Mouse (Mus musculus) cerebellum, adult 9-11 months (tissue): ENCODE measurements at regions not wholly inside any gene's neighbourhood (a gene's known extent, or its start where the extent isn't known, plus 50 kb on each side); places are given as distances from the start of the nearest gene placed in this dataset.
A peak's percentile ranks its signal among the peaks of the same experiment; 100 is the strongest.

Experiments used
- DNase-seq: peaks from one replicate; pipeline ENCODE4 v3.0.0; 2022

- DNase-seq = no peak
These were observed 152.0 kb upstream of the Gjb5 start for GRCm38 (mm10) chr4:127509936-127510335.

- DNase-seq = no peak
These were observed 144.6 kb upstream of the Gjb5 start for GRCm38 (mm10) chr4:127502621-127503020.

- peak; percentile 58 for DNase-seq
These were observed 143.9 kb upstream of the Gjb5 start for GRCm38 (mm10) chr4:127501881-127502280.

- peak; percentile 76 for DNase-seq
These were observed 129.2 kb upstream of the Gjb5 start for GRCm38 (mm10) chr4:127487016-127487780.

- DNase-seq = no peak
These were observed 127.3 kb upstream of the Gjb5 start for GRCm38 (mm10) chr4:127485238-127485637.

GRCm38 (mm10) chr4:127482461-127482860 lies 124.5 kb upstream of the Gjb5 start:
- no peak for DNase-seq

- DNase-seq = no peak
These were observed 122.4 kb upstream of the Gjb5 start for GRCm38 (mm10) chr4:127480339-127480738.

GRCm38 (mm10) chr4:127469877-127470276 lies 111.9 kb upstream of the Gjb5 start:
- no peak for DNase-seq

- no peak for DNase-seq
These were observed 96.6 kb upstream of the Gjb5 start for GRCm38 (mm10) chr4:127454511-127455119.

- no peak for DNase-seq
These were observed 94.1 kb upstream of the Gjb5 start for GRCm38 (mm10) chr4:127452081-127452480.

GRCm38 (mm10) chr4:127445300-127445699 lies 87.3 kb upstream of the Gjb5 start:
- no peak for DNase-seq

- DNase-seq = no peak
These were observed 86.1 kb upstream of the Gjb5 start for GRCm38 (mm10) chr4:127444056-127444455.

GRCm38 (mm10) chr4:127442001-127442400 lies 84.0 kb upstream of the Gjb5 start:
- DNase-seq = no peak

- no peak for DNase-seq
These were observed 82.6 kb upstream of the Gjb5 start for GRCm38 (mm10) chr4:127440602-127441001.

- DNase-seq = peak; percentile 58
These were observed 77.1 kb upstream of the Gjb5 start for GRCm38 (mm10) chr4:127435076-127435475.

- DNase-seq = no peak
These were observed 72.3 kb upstream of the Gjb5 start for GRCm38 (mm10) chr4:127430237-127430636.

GRCm38 (mm10) chr4:127429748-127430147 lies 71.8 kb upstream of the Gjb5 start:
- DNase-seq = no peak

- DNase-seq = no peak
These were observed 65.9 kb upstream of the Gjb5 start for GRCm38 (mm10) chr4:127423855-127424254.

GRCm38 (mm10) chr4:127421927-127422450 lies 64.0 kb upstream of the Gjb5 start:
- DNase-seq = peak; percentile 35

GRCm38 (mm10) chr4:127421129-127421528 lies 63.1 kb upstream of the Gjb5 start:
- no peak for DNase-seq

GRCm38 (mm10) chr4:127419786-127420120 lies 61.8 kb upstream of the Gjb5 start:
- no peak for DNase-seq

- DNase-seq = peak; percentile 66
These were observed 61.2 kb upstream of the Gjb5 start for GRCm38 (mm10) chr4:127419062-127419785.

- no peak for DNase-seq
These were observed 58.9 kb upstream of the Gjb5 start for GRCm38 (mm10) chr4:127416906-127417305.
